Mouse (Mus musculus): ENCODE measurements around the gene Fli1.

DNA sequence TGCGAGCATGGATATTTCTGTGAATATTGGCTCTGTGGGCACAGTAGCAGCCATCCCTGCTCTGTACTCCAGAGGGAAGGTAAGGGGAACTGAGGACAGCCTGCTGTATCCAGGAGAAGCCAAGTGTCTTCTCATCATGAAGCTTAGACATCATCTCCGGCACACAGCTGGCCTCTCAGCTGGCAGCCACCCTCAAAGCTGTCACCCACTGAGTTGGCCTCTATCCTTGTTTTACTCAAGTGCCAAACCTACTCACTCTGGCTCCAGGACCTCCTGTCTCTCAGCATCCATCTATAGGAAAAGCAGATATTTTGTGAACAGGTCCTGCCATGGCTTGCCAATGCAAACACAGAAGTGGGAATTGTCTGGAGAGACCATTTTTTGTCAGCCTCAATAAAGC lies 51.2 kb downstream of the Fli1 start:
- TF ChIP-seq CTCF (IDR thresholded peaks at IDR 0.05; ENCODE audit: low read depth, low read length) (no peak), POLR2A (IDR thresholded peaks at IDR 0.05; ENCODE audit: extremely low read depth, insufficient read depth, low read length) (no peak)
